Mouse (Mus musculus): ENCODE results near the gene Cyp3a41a. TPM values are rescaled to one million over a fixed set of nuclear protein-coding genes. Genes with fewer than 3 reads are reported as not detected.

The Cyp3a41a gene
- not detected in 2 replicates for polyA plus RNA-seq (2012; ENCODE audit: low replicate concordance)

DNA sequence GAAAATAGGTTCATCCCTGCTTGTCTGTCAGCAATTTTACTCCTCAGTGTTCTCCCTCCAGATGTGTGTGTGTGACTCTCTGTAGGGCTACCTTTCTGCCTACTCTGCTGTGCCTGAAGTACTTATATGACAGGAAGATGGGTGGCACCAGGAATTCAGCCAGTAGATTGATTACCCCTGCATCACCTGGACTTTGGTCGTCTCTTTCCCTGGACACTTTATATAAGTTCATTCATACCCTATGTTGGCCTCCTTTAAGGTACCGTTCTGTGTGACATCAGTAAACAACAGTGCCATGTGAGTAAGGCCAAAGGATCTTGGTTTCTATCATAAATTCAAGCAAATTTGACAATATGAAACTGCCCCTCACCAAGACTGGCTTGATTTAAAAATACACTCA is at the start of gene Cyp3a41a:
Gene Cyp3a41a (minus strand): TSS at position 101 of the 400 bp plus-strand sequence.

Other genes with a start within 250 kb of the Cyp3a41a start
- gene Cyp3a41b, start 135.4 kb downstream of the Cyp3a41a start, polyA plus RNA-seq (2012; ENCODE audit: low replicate concordance) = not detected in 2 replicates
- gene Cyp3a44, start 85.7 kb upstream of the Cyp3a41a start, polyA plus RNA-seq (2012; ENCODE audit: low replicate concordance) = not detected in 2 replicates
- not detected in 2 replicates for gene Cyp3a11, start 159.8 kb upstream of the Cyp3a41a start, polyA plus RNA-seq (2012; ENCODE audit: low replicate concordance)